Mouse (Mus musculus) CH12.LX (cell line): Measurements from ENCODE around the gene Hgd. TPM values are rescaled to one million over a fixed set of nuclear protein-coding genes. Genes with fewer than 3 reads are reported as not detected.

Experiments
- DNase-seq: peaks from one replicate; pipeline ENCODE4 v3.0.0-alpha.2; 2013; ENCODE audit errors: extremely low read depth
- H3K27ac ChIP-seq: 2 replicates; pipeline ENCODE4 v1.5.1; 2012; ENCODE audit warnings: low read depth, mild to moderate bottlenecking, control low read depth, moderate library complexity; ENCODE audit not compliant: insufficient read depth
- H3K27me3 ChIP-seq: replicated peaks from 2 replicates; pipeline ENCODE3; 2012; ENCODE audit warnings: inconsistent platforms
- H3K36me3 ChIP-seq, 2 experiments: replicated peaks in 1 of 2; 2 replicates each; pipeline versions ENCODE3 to v1.6.1; 2012; ENCODE audit warnings: inconsistent platforms in 1 of 2, low read length in 1 of 2, mild to moderate bottlenecking in 1 of 2, mixed read lengths in 1 of 2, moderate library complexity in 1 of 2; ENCODE audit not compliant: control insufficient read depth in 1 of 2, insufficient read depth in 1 of 2
- H3K4me1 ChIP-seq, 2 experiments: 2 replicates each; pipeline ENCODE4 v1.6.1; 2012; ENCODE audit warnings: inconsistent platforms in 1 of 2, moderate library complexity in 1 of 2; ENCODE audit not compliant: insufficient read depth in 2 of 2, control insufficient read depth in 1 of 2
- H3K4me2 ChIP-seq: 2 replicates; pipeline ENCODE4 v1.6.1; 2012; ENCODE audit warnings: low read depth, mild to moderate bottlenecking, control low read depth; ENCODE audit not compliant: poor library complexity, insufficient read depth, severe bottlenecking
- H3K4me3 ChIP-seq, 3 experiments: fragments of 150-350 bp in 1 of 3; sonication (generic) in 1 of 3; replicated peaks in 1 of 3; 2 replicates each; pipeline versions ENCODE3 to v1.5.1; 2011 to 2012; ENCODE audit warnings: low read depth in 2 of 3, low read length in 2 of 3, mild to moderate bottlenecking in 2 of 3, moderate library complexity in 2 of 3, control low read depth in 1 of 3, improper control_type of control experiment in 1 of 3, inconsistent platforms in 1 of 3, mixed read lengths in 1 of 3; ENCODE audit not compliant: poor library complexity in 1 of 3
- H3K79me2 ChIP-seq: replicated peaks from 2 replicates; pipeline ENCODE4 v1.6.1; 2012; ENCODE audit warnings: mild to moderate bottlenecking, moderate library complexity; ENCODE audit not compliant: control insufficient read depth, poor library complexity, insufficient read depth, severe bottlenecking; ENCODE audit errors: extremely low read depth
- H3K9ac ChIP-seq: 2 replicates; pipeline ENCODE4 v1.6.1; 2012; ENCODE audit warnings: low read depth, mild to moderate bottlenecking, control low read depth, moderate library complexity; ENCODE audit not compliant: insufficient read depth
- H3K9me3 ChIP-seq: replicated peaks from 2 replicates; pipeline ENCODE3; 2012; ENCODE audit warnings: low read length, inconsistent platforms, mixed read lengths
- BHLHE40 ChIP-seq: IDR thresholded peaks from 2 replicates; pipeline ENCODE4 v1.6.1; 2011; ENCODE audit warnings: mild to moderate bottlenecking, low read depth, low read length, improper control_type of control experiment
- CHD1 ChIP-seq: IDR thresholded peaks from 2 replicates; pipeline ENCODE4 v1.6.1; 2012; ENCODE audit warnings: low read depth, low read length, improper control_type of control experiment, inconsistent platforms
- CHD2 ChIP-seq: IDR thresholded peaks from 2 replicates; pipeline ENCODE4 v1.6.1; 2011; ENCODE audit warnings: low read length, improper control_type of control experiment
- EP300 ChIP-seq: IDR thresholded peaks from 2 replicates; pipeline ENCODE4 v1.6.1; 2011; ENCODE audit warnings: low read length, improper control_type of control experiment
- GABPA ChIP-seq: IDR thresholded peaks from 2 replicates; pipeline ENCODE4 v1.6.1; 2012; ENCODE audit warnings: low read depth, low read length, improper control_type of control experiment, inconsistent platforms; ENCODE audit not compliant: insufficient replicate concordance
- IRF4 ChIP-seq: IDR thresholded peaks from 2 replicates; pipeline ENCODE4 v1.6.1; 2014; ENCODE audit warnings: low read depth, mild to moderate bottlenecking, inconsistent platforms, low read length, improper control_type of control experiment
- JUND ChIP-seq: conservative IDR thresholded peaks from 2 replicates; pipeline ENCODE4 v1.6.1; 2011; ENCODE audit warnings: low read depth, low read length, improper control_type of control experiment
- MAFK ChIP-seq: IDR thresholded peaks from 2 replicates; pipeline ENCODE4 v1.6.1; 2011; ENCODE audit warnings: low read length, improper control_type of control experiment; ENCODE audit not compliant: insufficient replicate concordance
- MAZ ChIP-seq: IDR thresholded peaks from 2 replicates; pipeline ENCODE4 v1.6.1; 2012; ENCODE audit warnings: low read depth, mild to moderate bottlenecking, inconsistent platforms, low read length, improper control_type of control experiment, moderate library complexity
- MEF2A ChIP-seq: IDR thresholded peaks from 2 replicates; pipeline ENCODE4 v1.6.1; 2014; ENCODE audit warnings: low read depth, mild to moderate bottlenecking, inconsistent platforms, low read length, improper control_type of control experiment, borderline replicate concordance
- PAX5 ChIP-seq: IDR thresholded peaks from 2 replicates; pipeline ENCODE4 v1.6.1; 2012; ENCODE audit warnings: low read length, inconsistent platforms, mixed read lengths
- POLR2AphosphoS2 ChIP-seq: IDR thresholded peaks from 2 replicates; pipeline ENCODE4 v1.6.1; 2011; ENCODE audit warnings: low read depth, low read length, improper control_type of control experiment
- RAD21 ChIP-seq: IDR thresholded peaks from 2 replicates; pipeline ENCODE4 v1.6.1; 2011; ENCODE audit warnings: low read depth, mild to moderate bottlenecking, low read length, improper control_type of control experiment, moderate library complexity
- SIN3A ChIP-seq: IDR thresholded peaks from 2 replicates; pipeline ENCODE4 v1.6.1; 2012; ENCODE audit warnings: low read length, improper control_type of control experiment, inconsistent platforms
- SMC3 ChIP-seq: IDR thresholded peaks from 2 replicates; pipeline ENCODE4 v1.6.1; 2011; ENCODE audit warnings: low read depth, low read length, improper control_type of control experiment
- TBP ChIP-seq: conservative IDR thresholded peaks from 2 replicates; pipeline ENCODE4 v1.6.1; 2011; ENCODE audit warnings: low read depth, low read length, improper control_type of control experiment
- UBTF ChIP-seq: IDR thresholded peaks from 2 replicates; pipeline ENCODE4 v1.6.1; 2012; ENCODE audit warnings: low read depth, mild to moderate bottlenecking, inconsistent platforms, low read length, improper control_type of control experiment, moderate library complexity
- USF1 ChIP-seq: IDR thresholded peaks from 2 replicates; pipeline ENCODE4 v1.6.1; 2014; ENCODE audit warnings: low read depth, mild to moderate bottlenecking, inconsistent platforms, low read length, improper control_type of control experiment
- ZNF384 ChIP-seq: IDR thresholded peaks from 2 replicates; pipeline ENCODE4 v1.6.1; 2012; ENCODE audit warnings: low read depth, low read length, improper control_type of control experiment, inconsistent platforms
- dilution Hi-C: fragments of 300-500 bp; cut with MboI; formaldehyde crosslinking; loops from 2 replicates; pipeline ENCODE4 v1.14.3; 2020; ENCODE audit warnings: low sequenced_read_pairs; ENCODE audit not compliant: extremely low pct_unique_long_range_greater_than_20kb, extremely low pct_ligation_motif_present
- in situ Hi-C: fragments of 300-500 bp; cut with MboI; formaldehyde crosslinking; loops from 3 replicates; pipeline ENCODE4 v1.14.3; 2019; ENCODE audit warnings: low sequenced_read_pairs, low pct_ligation_motif_present, low pct_unique_long_range_greater_than_20kb, mixed read lengths
- polyA plus RNA-seq: library from polyadenylated mRNA; unstranded; fragments of >175 nt; gene quantifications from 2 replicates; pipeline ENCODE4 v1.2.1, GENCODE M21; 2012; ENCODE audit warnings: low read depth; ENCODE audit not compliant: insufficient read length
- total RNA-seq, 2 experiments: library from RNA; depleted of rRNA; stranded (reverse); fragments of 300-350 nt in 1 of 2; fragments of >200 nt in 1 of 2; gene quantifications; 2 replicates each; pipeline ENCODE4 v1.2.3; 2012 to 2014

Hgd gene
- total and polyA plus RNA-seq, 3 experiments = not detected

- no peak for TF ChIP-seq SMC3
- TF ChIP-seq MEF2A = peak; percentile 53; the same call in 1 of the 2 replicates
- TF ChIP-seq CHD1 = no peak
- no peak for TF ChIP-seq USF1
- no peak for TF ChIP-seq TBP
- Histone ChIP-seq H3K4me1 (peaks cover 17 to 69% of the 10 kb centered on the region in 2 experiments), H3K36me3 (peaks cover 36 to 74% of the 10 kb centered on the region in 2 experiments), H3K27me3 (no peaks in the 10 kb centered on the region), H3K4me2 (peak overlapping the region; percentile 95), H3K9me3 (no peaks in the 10 kb centered on the region), H3K27ac (no peak overlapping the region), H3K9ac (peak overlapping the region; percentile 58; the same call in 1 of the 2 replicates), H3K4me3 (no peak overlapping the region), H3K79me2 (peaks cover 69% of the 10 kb centered on the region)
- DNase-seq = no peak
- dilution Hi-C loops = no loop called here
- in situ Hi-C loops = loop anchor here (10.0 kb wide), 1 partner anchor 153 kb away; no protein-coding TSS in a partner anchor
Measured at GRCm38 (mm10) chr16:37532046-37532445, 47.9 kb upstream of the Hgd start.

- Histone ChIP-seq H3K4me2 (peak overlapping the region; percentile 95), H3K4me3 (no peak overlapping the region), H3K27ac (peak overlapping the region; percentile 51; the same call in 1 of the 2 replicates), H3K79me2 (peaks cover 82% of the 10 kb centered on the region), H3K9me3 (no peaks in the 10 kb centered on the region), H3K27me3 (no peaks in the 10 kb centered on the region), H3K9ac (peak overlapping the region; percentile 58; the same call in 1 of the 2 replicates), H3K36me3 (peaks cover 33 to 68% of the 10 kb centered on the region in 2 experiments), H3K4me1 (peaks cover 19 to 84% of the 10 kb centered on the region in 2 experiments)
- no peak for DNase-seq
- TF ChIP-seq SIN3A = 0 out of 2 replicates have a peak, but pooled peaks have one; percentile 21
- no peak for TF ChIP-seq MAZ
- TF ChIP-seq UBTF = no peak
- dilution Hi-C loops (no loop called here), in situ Hi-C loops (loop anchor here (10.0 kb wide), 1 partner anchor 151 kb away; no protein-coding TSS in a partner anchor)
Measured at GRCm38 (mm10) chr16:37533369-37534068, 46.4 kb upstream of the Hgd start.

- H3K4me3 ChIP-seq = peak overlapping the region; percentile 71 to 96 (median 76)
- H3K4me1 ChIP-seq = peaks cover 17 to 63% of the 10 kb centered on the region in 2 experiments
- H3K9me3 ChIP-seq = no peaks in the 10 kb centered on the region
- H3K36me3 ChIP-seq = peaks cover 25 to 49% of the 10 kb centered on the region in 2 experiments
- no peak for TF ChIP-seq MEF2A
- no peak for TF ChIP-seq JUND
- TF ChIP-seq ZNF384 = 0 out of 2 replicates have a peak, but pooled peaks have one; percentile 7
- no peak for TF ChIP-seq POLR2AphosphoS2
- no peak for TF ChIP-seq BHLHE40
- 0 out of 2 replicates have a peak, but pooled peaks have one; percentile 1 for TF ChIP-seq SMC3
- TF ChIP-seq CHD2 = no peak
- TF ChIP-seq PAX5 = no peak
- no peak for TF ChIP-seq RAD21
- no peak for TF ChIP-seq EP300
- TF ChIP-seq MAFK = no peak
- no peak for TF ChIP-seq GABPA
- TF ChIP-seq IRF4 = no peak
- no peak for TF ChIP-seq TBP
- peak overlapping the region; percentile 72 for H3K9ac ChIP-seq
- no peak overlapping the region for H3K27ac ChIP-seq
- 0 out of 2 replicates have a peak overlapping the region, but pooled peaks have one; percentile 2 for H3K4me2 ChIP-seq
- in situ Hi-C loops = loop anchor here (10.0 kb wide), 1 partner anchor 146 kb away; no protein-coding TSS in a partner anchor
- no peak for DNase-seq
- peaks cover 50% of the 10 kb centered on the region for H3K79me2 ChIP-seq
- dilution Hi-C loops = no loop called here
- no peaks in the 10 kb centered on the region for H3K27me3 ChIP-seq
Measured at GRCm38 (mm10) chr16:37539240-37539610, 40.7 kb upstream of the Hgd start.
